7 mouse cellular contexts compared by ENCODE assay signal in the genomic region with DNA sequence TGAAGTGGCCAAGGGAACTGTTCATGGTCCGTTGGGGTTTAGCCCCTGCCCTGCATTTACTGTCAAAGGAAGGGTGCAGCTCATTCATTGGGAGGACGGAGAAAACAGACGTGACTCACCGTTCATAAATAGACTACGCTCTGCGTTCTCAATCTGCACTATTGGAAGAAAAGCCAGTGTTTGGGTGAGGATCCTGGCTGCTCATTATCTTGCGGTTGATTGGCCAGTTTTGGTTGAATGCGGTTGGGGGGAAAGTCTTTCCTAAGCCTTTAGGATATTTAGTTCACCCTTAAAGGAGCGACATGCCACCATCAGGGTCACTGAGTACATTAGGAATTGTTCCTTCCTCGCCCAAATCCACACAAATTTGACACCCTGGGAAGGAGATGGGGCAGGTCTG. TPM values are rescaled to one million over a fixed set of nuclear protein-coding genes. Genes with fewer than 3 reads are reported as not detected.
DNase-seq lines count a peak whose midpoint lies in the region; ATAC-seq and TF ChIP-seq lines count a peak whose summit lies in the region.

No protein-coding gene starts in this region.

- no peaks in the 10 kb centered on the region for H3K27me3 ChIP-seq in lung, postnatal 0 days (replicated peaks; ENCODE audit: insufficient read depth, low read length)
- 0 out of 2 replicates have a peak, but pooled peaks cover 4% of the 10 kb centered on the region for H3K27me3 ChIP-seq in embryonic facial prominence, embryonic 12.5 days
- H3K27me3 ChIP-seq in intestine, postnatal 0 days (replicated peaks; ENCODE audit: control insufficient read depth, insufficient read depth, low read length): no peaks in the 10 kb centered on the region
- H3K27me3 ChIP-seq in stomach, embryonic 14.5 days (ENCODE audit: control insufficient read depth, insufficient read depth, low read length): no peaks in the 10 kb centered on the region

- TF ChIP-seq EP300 in lung, postnatal 0 days (IDR thresholded peaks at IDR 0.05): no peak

- H3K27ac ChIP-seq in lung, postnatal 0 days (ENCODE audit: low read length): peak overlapping the region; percentile 75; the same call in 1 of the 2 replicates
- no peak overlapping the region for H3K27ac ChIP-seq in embryonic facial prominence, embryonic 12.5 days
- 0 out of 2 replicates have a peak overlapping the region, but pooled peaks have one; percentile 6 for H3K27ac ChIP-seq in intestine, postnatal 0 days (ENCODE audit: low read depth, low read length)
- H3K27ac ChIP-seq in stomach, embryonic 14.5 days (ENCODE audit: low read length): no peak overlapping the region

- whole genome bisulfite sequencing in lung, postnatal 0 days: 3% methylated on average over 10 of the region's 10 CpGs
- WGBS in embryonic facial prominence, embryonic 12.5 days: 15% methylated on average over 10 of the region's 10 CpGs
- WGBS in intestine, postnatal 0 days: 3% methylated on average over 10 of the region's 10 CpGs
- WGBS in stomach, embryonic 14.5 days: 5% methylated on average over 10 of the region's 10 CpGs

- H3K4me2 ChIP-seq in lung, postnatal 0 days (replicated peaks; ENCODE audit: low read depth, low read length): peak overlapping the region; percentile 93
- H3K4me2 ChIP-seq in embryonic facial prominence, embryonic 12.5 days (replicated peaks): peak overlapping the region; percentile 70
- H3K4me2 ChIP-seq in intestine, postnatal 0 days (replicated peaks; ENCODE audit: low read depth): peak overlapping the region; percentile 96
- H3K4me2 ChIP-seq in stomach, embryonic 14.5 days (replicated peaks; ENCODE audit: low read depth, low read length): peak overlapping the region; percentile 80

- H3K4me3 ChIP-seq in lung, postnatal 0 days (ENCODE audit: low read depth, low read length): peak overlapping the region; percentile 87
- peak overlapping the region; percentile 82 for H3K4me3 ChIP-seq in embryonic facial prominence, embryonic 12.5 days
- H3K4me3 ChIP-seq in intestine, postnatal 0 days (ENCODE audit: low read depth, low read length): peak overlapping the region; percentile 66
- peak overlapping the region; percentile 52 for H3K4me3 ChIP-seq in stomach, embryonic 14.5 days (ENCODE audit: low read depth, low read length)

- H3K36me3 ChIP-seq in lung, postnatal 0 days (ENCODE audit: insufficient read depth, low read length): no peaks in the 10 kb centered on the region
- H3K36me3 ChIP-seq in embryonic facial prominence, embryonic 12.5 days: no peaks in the 10 kb centered on the region
- H3K36me3 ChIP-seq in intestine, postnatal 0 days (ENCODE audit: control insufficient read depth, insufficient read depth): no peaks in the 10 kb centered on the region
- H3K36me3 ChIP-seq in stomach, embryonic 14.5 days (ENCODE audit: control insufficient read depth, insufficient read depth, low read length): no peaks in the 10 kb centered on the region

- TF ChIP-seq CTCF in lung, postnatal 0 days (IDR thresholded peaks at IDR 0.05): no peak
- no peak for TF ChIP-seq CTCF in intestine, postnatal 0 days (IDR thresholded peaks at IDR 0.05; ENCODE audit: low read depth)

- H3K9me3 ChIP-seq in lung, postnatal 0 days (ENCODE audit: low read length): no peaks in the 10 kb centered on the region
- H3K9me3 ChIP-seq in embryonic facial prominence, embryonic 12.5 days: no peaks in the 10 kb centered on the region
- no peaks in the 10 kb centered on the region for H3K9me3 ChIP-seq in intestine, postnatal 0 days (ENCODE audit: control insufficient read depth)
- H3K9me3 ChIP-seq in stomach, embryonic 14.5 days (ENCODE audit: control insufficient read depth, low read depth, low read length): no peaks in the 10 kb centered on the region

- peaks cover 16% of the 10 kb centered on the region; the same call in 1 of the 2 replicates for H3K4me1 ChIP-seq in lung, postnatal 0 days (ENCODE audit: insufficient read depth, low read depth, low read length)
- peaks cover 19% of the 10 kb centered on the region for H3K4me1 ChIP-seq in embryonic facial prominence, embryonic 12.5 days
- H3K4me1 ChIP-seq in intestine, postnatal 0 days (replicated peaks; ENCODE audit: control insufficient read depth, insufficient read depth, low read length): no peaks in the 10 kb centered on the region; the same call in 1 of the 2 replicates
- H3K4me1 ChIP-seq in stomach, embryonic 14.5 days (ENCODE audit: control insufficient read depth, insufficient read depth, low read length): peaks cover 11% of the 10 kb centered on the region

- DNase-seq in lung, postnatal 0 days (ENCODE audit: low spot score): peak; percentile 77
- no peak for DNase-seq in lung, postnatal 4 days
- no peak for DNase-seq in testis, postnatal 14 days (ENCODE audit: low spot score)
- no peak for DNase-seq in layer of hippocampus, adult 11-12 months (ENCODE audit: low spot score)

- peak overlapping the region; percentile 74 for H3K9ac ChIP-seq in lung, postnatal 0 days (replicated peaks; ENCODE audit: low read depth)
- H3K9ac ChIP-seq in embryonic facial prominence, embryonic 12.5 days: peak overlapping the region; percentile 75
- H3K9ac ChIP-seq in intestine, postnatal 0 days (ENCODE audit: low read depth, low read length): peak overlapping the region; percentile 84
- peak overlapping the region; percentile 67; the same call in 1 of the 2 replicates for H3K9ac ChIP-seq in stomach, embryonic 14.5 days (replicated peaks; ENCODE audit: low read depth, low read length)

- no peak for ATAC-seq in lung, postnatal 0 days
- ATAC-seq in embryonic facial prominence, embryonic 12.5 days (ENCODE audit: insufficient number of reproducible peaks, insufficient read depth, low FRiP score, low TSS enrichment): no peak
- no peak for ATAC-seq in intestine, postnatal 0 days
- ATAC-seq in stomach, embryonic 14.5 days (ENCODE audit: insufficient number of reproducible peaks, insufficient read depth, low FRiP score, low read depth): no peak

RNA-seq across cellular contexts. Expression of a gene that starts 5.4 kb away (rescaled TPM):
- polyA plus RNA-seq in lung, postnatal 0 days (2015; fragmentation: Nextera tagmentation; extraction: Ambion mirVana): 54.7 and 56.1 TPM in 2 replicates
- 36.7 and 38.6 TPM in 2 replicates for polyA plus RNA-seq in embryonic facial prominence, embryonic 12.5 days (2016; fragmentation: Nextera tagmentation; extraction: Ambion mirVana)
- 52.0 and 86.5 TPM in 2 replicates for polyA plus RNA-seq in intestine, postnatal 0 days (2015; fragmentation: Nextera tagmentation; extraction: Ambion mirVana)
- polyA plus RNA-seq in stomach, embryonic 14.5 days (2014; fragmentation: Nextera tagmentation; extraction: Ambion mirVana): 21.2 and 22.8 TPM in 2 replicates

RNA-seq across cellular contexts. Expression of a gene that starts 20.3 kb away (rescaled TPM):
- polyA plus RNA-seq in lung, postnatal 0 days (2015; fragmentation: Nextera tagmentation; extraction: Ambion mirVana): 14.5 and 16.4 TPM in 2 replicates
- polyA plus RNA-seq in embryonic facial prominence, embryonic 12.5 days (2016; fragmentation: Nextera tagmentation; extraction: Ambion mirVana): 4.0 and 4.4 TPM in 2 replicates
- polyA plus RNA-seq in intestine, postnatal 0 days (2015; fragmentation: Nextera tagmentation; extraction: Ambion mirVana): 70.7 and 77.8 TPM in 2 replicates
- polyA plus RNA-seq in stomach, embryonic 14.5 days (2014; fragmentation: Nextera tagmentation; extraction: Ambion mirVana): 9.2 and 13.0 TPM in 2 replicates

Comparison
In these comparisons a context has a peak if more than half of its experiments do, and no peak if none do; other contexts are left out.
1. H3K27ac ChIP-seq: peak in lung, postnatal 0 days (single experiment) and intestine, postnatal 0 days (single experiment); none in embryonic facial prominence, embryonic 12.5 days (single experiment) and stomach, embryonic 14.5 days (single experiment).
2. Peak in every context shown above with its lines, with median percentiles within 50 percentile points of each other: H3K4me2 ChIP-seq, H3K4me3 ChIP-seq and H3K9ac ChIP-seq.